Mouse (Mus musculus) kidney, postnatal 10 days (tissue): ENCODE results near the gene Tuba3b.

Experiments used
- DNase-seq: peaks from one replicate; pipeline ENCODE4 v3.0.0; 2021; ENCODE audit warnings: mixed read lengths

The Tuba3b gene

GRCm38 (mm10) chr6:145607746-145608145 is 7.8 kb upstream of the Tuba3b start:
- DNase-seq: no peak

GRCm38 (mm10) chr6:145608693-145609092 is 6.9 kb upstream of the Tuba3b start:
- no peak for DNase-seq

GRCm38 (mm10) chr6:145610901-145611300 is 4.7 kb upstream of the Tuba3b start:
- no peak for DNase-seq

- DNase-seq: no peak
Observed at GRCm38 (mm10) chr6:145612611-145613010, 2.9 kb upstream of the Tuba3b start.

GRCm38 (mm10) chr6:145614219-145614618 is 1.3 kb upstream of the Tuba3b start, which contains the start of gene Lmntd1:
Gene Lmntd1, minus strand, starts transcription at chr6:145614319.
- no peak for DNase-seq

- DNase-seq: no peak
Observed at GRCm38 (mm10) chr6:145616402-145617229, 1.1 kb downstream of the Tuba3b start.

- DNase-seq: no peak
Observed at GRCm38 (mm10) chr6:145623141-145623540, 7.6 kb downstream of the Tuba3b start.

GRCm38 (mm10) chr6:145630269-145630668 is 14.7 kb downstream of the Tuba3b start:
- no peak for DNase-seq

- no peak for DNase-seq
Observed at GRCm38 (mm10) chr6:145634454-145634853, 18.9 kb downstream of the Tuba3b start.

GRCm38 (mm10) chr6:145636682-145637081 is 21.1 kb downstream of the Tuba3b start:
- no peak for DNase-seq

- DNase-seq: peak; percentile 80
Observed at GRCm38 (mm10) chr6:145638248-145638647, 22.7 kb downstream of the Tuba3b start.

- no peak for DNase-seq
Observed at GRCm38 (mm10) chr6:145640971-145641506, 25.5 kb downstream of the Tuba3b start.

GRCm38 (mm10) chr6:145651976-145652375 is 36.4 kb downstream of the Tuba3b start:
- DNase-seq: no peak

- DNase-seq: no peak
Observed at GRCm38 (mm10) chr6:145652986-145653385, 37.4 kb downstream of the Tuba3b start.

- no peak for DNase-seq
Observed at GRCm38 (mm10) chr6:145653626-145654025, 38.1 kb downstream of the Tuba3b start.

GRCm38 (mm10) chr6:145654062-145654836 is 38.7 kb downstream of the Tuba3b start:
- no peak for DNase-seq

- DNase-seq: no peak
Observed at GRCm38 (mm10) chr6:145655678-145656077, 40.1 kb downstream of the Tuba3b start.

GRCm38 (mm10) chr6:145656740-145657591 is 41.4 kb downstream of the Tuba3b start:
- DNase-seq: peak; percentile 40

- no peak for DNase-seq
Observed at GRCm38 (mm10) chr6:145659116-145659515, 43.6 kb downstream of the Tuba3b start.

- no peak for DNase-seq
Observed at GRCm38 (mm10) chr6:145660943-145661342, 45.4 kb downstream of the Tuba3b start.

- DNase-seq: no peak
Observed at GRCm38 (mm10) chr6:145664208-145664607, 48.7 kb downstream of the Tuba3b start.

GRCm38 (mm10) chr6:145665751-145666150 is 50.2 kb downstream of the Tuba3b start:
- DNase-seq: no peak

GRCm38 (mm10) chr6:145667654-145668053 is 52.1 kb downstream of the Tuba3b start:
- DNase-seq: no peak
